Mouse (Mus musculus) colon, adult 2 months (tissue): ENCODE results near the gene Gm3685. TPM values are rescaled to one million over a fixed set of nuclear protein-coding genes. Genes with fewer than 3 reads are reported as not detected.

Experiments used
- polyA plus RNA-seq: library from polyadenylated mRNA; depleted of rRNA; stranded (reverse); fragments of >200 nt; gene quantifications from 2 replicates; pipeline ENCODE4 v1.2.3, GENCODE M21; 2012; rRNA removed

The Gm3685 gene
- not detected in 2 replicates for polyA plus RNA-seq

DNA sequence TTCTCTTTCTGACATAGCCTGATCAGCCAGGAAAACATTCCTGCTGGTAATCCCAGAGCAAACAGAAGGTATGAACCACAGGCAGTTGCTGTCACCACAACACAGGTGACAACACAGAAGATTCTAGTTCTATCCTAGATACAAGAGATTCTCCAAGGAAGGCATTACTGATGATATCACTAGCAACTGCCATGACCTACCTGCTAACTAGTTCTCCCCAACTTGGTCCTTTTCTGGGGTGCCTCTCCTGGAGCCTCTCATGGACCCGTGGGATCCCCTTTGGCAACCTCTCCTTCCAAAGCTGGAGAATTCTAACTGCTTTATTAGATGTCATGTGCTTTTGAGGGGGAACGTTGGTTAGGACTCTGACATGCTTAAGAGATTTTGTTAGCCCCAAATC lies at the start of gene Gm3685:
Gene Gm3685, minus strand, starts transcription at position 101 of the 400 bp plus-strand sequence.

DNA sequence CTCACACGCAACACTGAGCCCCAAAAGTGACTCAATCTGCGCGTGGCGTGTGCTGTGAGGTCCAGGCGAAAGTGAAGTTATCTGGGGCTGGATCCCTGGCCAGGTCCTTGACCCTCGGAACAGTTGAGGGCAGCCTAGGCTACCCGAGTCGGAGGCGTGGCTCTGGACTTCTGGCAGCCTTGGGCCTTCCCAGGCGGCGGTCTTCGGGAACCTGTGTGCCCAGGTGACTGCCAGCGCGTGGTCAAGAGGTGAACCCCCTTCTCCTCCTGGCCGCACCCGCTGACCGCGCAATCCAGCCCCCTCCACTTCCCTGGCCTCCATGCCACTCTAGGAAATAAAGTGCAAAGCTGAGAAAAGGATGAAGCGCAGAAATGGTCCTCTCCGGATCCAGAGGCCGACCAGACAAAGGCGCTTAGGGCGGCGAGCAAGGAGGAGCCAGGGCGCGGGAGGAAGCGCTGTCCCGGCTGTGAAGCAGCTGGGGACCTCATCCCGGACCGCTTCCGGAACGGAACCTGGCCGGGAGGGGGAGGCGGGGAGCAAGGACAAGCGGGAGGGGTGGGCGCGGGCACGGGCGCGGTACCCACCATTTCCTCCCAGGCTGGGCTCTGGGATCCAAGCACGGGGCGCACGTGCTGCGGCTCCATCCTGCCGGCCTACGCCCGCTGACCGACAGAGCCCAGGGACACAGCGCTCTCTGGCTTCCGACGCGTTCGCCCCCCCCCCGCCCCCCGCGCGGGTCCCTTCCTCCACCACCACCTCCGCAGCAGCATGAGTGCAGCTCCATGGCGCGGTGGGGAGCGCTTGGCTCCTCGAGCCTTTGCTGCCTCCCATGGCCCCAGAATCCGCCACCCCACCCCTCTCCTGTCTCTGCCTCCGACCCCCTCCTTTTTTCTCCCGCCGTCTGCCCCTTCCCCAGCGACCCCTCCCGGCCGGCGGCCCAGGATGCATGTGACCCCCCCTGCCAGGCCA lies 17.7 kb downstream of the Gm3685 start, which contains the start of gene Gm10406:
Gene Gm10406, minus strand, starts transcription at position 669 of the 969 bp plus-strand sequence.

Other genes starting within 250 kb of the Gm3685 start
- gene Gm3642, start 204.7 kb downstream of the Gm3685 start, polyA plus RNA-seq = not detected in 2 replicates
- not detected in 2 replicates for gene Gm3667, start 155.0 kb downstream of the Gm3685 start, polyA plus RNA-seq
- not detected in 2 replicates for gene Gm6356, start 71.2 kb downstream of the Gm3685 start, polyA plus RNA-seq
- gene Gm10406, start 17.5 kb downstream of the Gm3685 start, polyA plus RNA-seq = not detected in 2 replicates
- gene Gm3696, start 55.7 kb upstream of the Gm3685 start, polyA plus RNA-seq = not detected in 2 replicates
- gene Gm6676, start 80.4 kb upstream of the Gm3685 start, polyA plus RNA-seq = not detected in 2 replicates
- gene Gm3512, start 129.6 kb upstream of the Gm3685 start, polyA plus RNA-seq = not detected in 2 replicates
- not detected in 2 replicates for gene Gm16434, start 149.6 kb upstream of the Gm3685 start, polyA plus RNA-seq
- not detected in 2 replicates for gene Gm3727, start 219.7 kb upstream of the Gm3685 start, polyA plus RNA-seq